Mouse (Mus musculus): Measurements from ENCODE around the gene Gpm6a.
"Not testable (repeated sequence)": the region's sequence is repeated elsewhere in the genome, so short reads cannot be mapped to it uniquely, and the experiment has no call there.

The Gpm6a gene

DNA sequence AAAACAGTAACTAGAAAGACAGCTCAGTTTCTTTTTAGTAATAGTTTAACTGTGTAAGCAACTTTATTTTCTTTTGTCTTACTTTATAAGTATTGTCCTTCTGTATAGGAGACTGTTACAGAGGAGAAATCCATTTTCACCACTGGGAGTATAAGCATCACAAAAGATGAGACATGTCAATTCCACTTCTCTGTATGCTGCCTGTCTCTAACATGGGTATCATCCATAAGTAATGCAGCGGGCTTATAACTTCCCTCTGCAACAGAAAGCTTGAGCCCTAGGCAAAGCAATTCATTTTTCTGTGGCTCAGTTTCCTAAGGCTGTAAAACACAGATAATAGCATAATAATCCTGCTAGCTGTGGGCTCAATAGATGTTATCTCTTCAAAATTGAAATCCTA is 62.4 kb downstream of the Gpm6a start:
- no peak for DNase-seq

- DNase-seq, result no peak
These were observed 71.4 kb downstream of the Gpm6a start for GRCm38 (mm10) chr8:55025851-55026660.

- no peak for DNase-seq
These were observed 72.0 kb downstream of the Gpm6a start for GRCm38 (mm10) chr8:55026661-55027000.

DNA sequence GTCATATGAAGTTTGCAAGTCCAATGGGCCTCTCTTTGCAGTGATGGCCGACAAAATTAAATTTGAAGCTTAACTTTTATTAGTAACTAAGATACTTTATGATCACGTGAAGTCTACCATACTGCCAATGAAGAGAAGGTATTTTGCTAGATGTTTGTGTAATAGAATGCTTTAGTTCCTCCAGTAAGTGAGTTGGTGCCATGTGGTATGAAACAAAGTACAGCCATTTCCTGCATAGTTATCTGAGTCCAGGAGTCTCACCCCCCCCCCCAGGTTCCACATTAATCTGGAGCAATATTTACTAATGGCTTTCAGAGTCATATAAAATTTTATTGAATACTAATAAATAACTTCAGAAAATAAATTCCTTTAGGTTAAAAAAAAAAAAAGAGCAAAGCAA is 73.7 kb downstream of the Gpm6a start:
- no peak for DNase-seq

DNA sequence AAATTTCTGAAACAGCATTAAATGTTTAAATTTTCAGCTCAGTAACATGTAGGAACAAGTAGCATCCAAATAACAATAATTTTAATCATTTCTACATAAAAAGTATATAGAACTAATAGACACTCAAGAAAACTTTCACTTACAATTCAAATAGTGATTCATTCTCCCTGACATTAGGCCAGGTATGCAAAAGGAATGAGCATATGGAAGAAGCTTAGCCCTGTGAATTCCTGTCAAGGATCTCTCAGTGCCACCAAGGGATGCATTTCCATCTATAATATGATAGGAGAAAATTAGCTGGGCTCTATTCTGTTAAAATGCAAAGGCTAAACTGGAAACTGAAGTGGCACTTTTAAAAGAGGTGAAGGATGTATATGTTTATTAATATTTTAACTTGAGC is 76.5 kb downstream of the Gpm6a start:
- DNase-seq, result no peak

- no peak for DNase-seq
These were observed 79.7 kb downstream of the Gpm6a start for GRCm38 (mm10) chr8:55034309-55034708.

DNA sequence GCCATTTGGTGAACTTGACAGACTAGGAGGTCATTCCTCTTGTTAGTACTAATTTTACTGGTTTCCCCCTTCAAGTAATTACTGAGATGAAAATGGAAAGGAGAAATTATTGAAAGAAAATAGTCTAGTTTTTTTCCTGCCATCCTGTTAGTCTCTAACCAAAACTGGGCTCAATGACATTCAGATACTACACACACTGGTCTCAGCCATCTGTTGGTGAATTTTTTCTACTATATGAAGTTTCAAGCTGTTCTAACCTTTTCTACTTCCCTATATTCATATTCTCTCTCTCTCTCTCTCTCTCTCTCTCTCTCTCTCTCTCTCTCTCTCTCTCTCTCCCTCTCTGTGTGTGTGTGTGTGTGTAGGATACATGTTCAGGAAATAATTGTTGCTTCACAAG is 80.8 kb downstream of the Gpm6a start:
- DNase-seq, result no peak

- DNase-seq, result no peak
These were observed 88.3 kb downstream of the Gpm6a start for GRCm38 (mm10) chr8:55042955-55043354.

DNA sequence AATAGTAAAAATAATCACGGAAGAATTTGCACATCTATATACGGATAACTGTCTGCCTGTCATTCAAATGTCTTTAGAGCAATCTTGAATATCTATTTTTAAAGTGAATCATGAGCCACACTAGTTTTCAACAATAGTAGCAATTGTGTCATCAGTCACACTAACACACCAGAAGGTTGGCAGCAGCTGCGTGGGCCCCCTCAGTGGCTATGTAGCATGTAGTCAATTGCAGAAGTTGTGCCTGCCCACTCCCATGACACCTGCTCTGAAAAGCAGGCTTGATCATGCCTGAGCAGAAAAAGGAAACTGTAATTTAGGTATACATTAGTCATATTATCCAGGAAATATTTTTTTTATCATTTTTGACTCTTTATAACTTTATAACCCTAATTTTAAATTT is 93.8 kb downstream of the Gpm6a start:
- peak in 1 of 2 experiments; percentile 24 for DNase-seq

- DNase-seq, result no peak
These were observed 95.3 kb downstream of the Gpm6a start for GRCm38 (mm10) chr8:55049979-55050378.

DNA sequence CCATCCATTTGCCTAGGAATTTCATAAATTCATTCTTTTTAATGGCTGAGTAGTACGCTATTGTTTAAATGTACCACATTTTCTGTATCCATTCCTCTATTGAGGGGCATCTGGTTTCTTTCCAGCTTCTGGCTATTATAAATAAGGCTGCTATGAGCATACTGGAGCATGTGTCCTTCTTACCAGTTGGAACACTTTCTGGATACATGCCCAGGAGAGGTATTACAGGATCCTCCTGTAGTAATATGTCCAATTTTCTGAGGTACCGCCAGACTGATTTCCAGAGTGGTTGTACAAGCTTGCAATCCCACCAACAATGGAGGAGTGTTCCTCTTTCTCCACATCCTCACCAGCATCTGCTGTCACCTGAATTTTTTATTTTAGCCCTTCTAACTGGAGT is 114.2 kb downstream of the Gpm6a start:
- DNase-seq, result not testable (repeated sequence)

DNA sequence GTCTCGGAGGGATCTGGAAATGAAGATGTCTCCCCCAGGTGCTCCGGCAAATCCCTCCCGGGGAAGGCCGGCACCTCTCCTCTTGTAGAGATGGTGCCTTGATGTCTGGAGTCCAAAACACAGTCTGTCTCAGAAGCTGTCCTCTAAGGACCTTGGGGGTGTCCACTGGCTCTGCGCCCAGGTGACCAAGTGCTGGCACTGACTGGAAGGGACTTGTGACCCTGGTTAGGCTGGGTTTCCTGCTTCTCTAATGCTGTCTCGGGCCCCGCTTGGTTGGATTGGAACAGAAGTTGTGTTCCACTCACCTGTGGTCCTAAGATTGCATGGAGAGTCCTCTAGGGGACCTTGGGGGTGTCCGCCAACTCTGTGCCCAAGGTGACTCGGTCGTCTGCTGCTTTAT is 118.8 kb downstream of the Gpm6a start:
- DNase-seq, result peak in 1 of 2 experiments; percentile 32

GRCm38 (mm10) chr8:55102195-55102594 is 147.6 kb downstream of the Gpm6a start:
- no peak for DNase-seq

DNA sequence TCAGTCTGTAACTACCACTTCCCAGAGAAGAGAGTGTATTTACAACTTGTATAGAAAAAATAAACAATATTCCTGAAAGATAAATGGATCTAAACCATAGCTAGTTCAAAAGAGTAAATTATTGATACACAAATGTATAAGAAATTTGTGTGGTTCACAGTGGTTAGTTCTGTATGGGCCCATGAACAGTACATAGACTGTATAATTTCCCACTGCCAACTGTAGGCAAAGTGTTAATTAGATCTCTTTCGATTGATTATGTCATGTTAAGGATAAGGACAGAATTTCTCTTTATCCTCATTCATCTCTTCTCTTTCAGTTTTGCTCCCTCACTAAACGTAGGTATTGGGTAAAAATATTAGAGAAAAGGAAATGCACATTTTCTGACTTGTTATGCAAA is 148.4 kb downstream of the Gpm6a start:
- DNase-seq, result no peak

- no peak for DNase-seq
These were observed 149.3 kb downstream of the Gpm6a start for GRCm38 (mm10) chr8:55103891-55104481.
